Comparison of ENCODE assay signal across 8 mouse cellular contexts in genomic region chr11:17212141-17212495, GRCm38 (mm10). TPM values are rescaled to one million over a fixed set of nuclear protein-coding genes. Genes with fewer than 3 reads are reported as not detected.
DNase-seq lines count a peak whose midpoint lies in the region; ATAC-seq and TF ChIP-seq lines count a peak whose summit lies in the region.

No protein-coding gene starts in this region.

- H3K4me3 ChIP-seq in kidney, embryonic 16.5 days (ENCODE audit: low read length) = peak overlapping the region; percentile 99
- peak overlapping the region; percentile 77 for H3K4me3 ChIP-seq in bone marrow, adult 2 months (replicated peaks; ENCODE audit: control insufficient read depth, low read depth, low read length)
- peak overlapping the region; percentile 97 for H3K4me3 ChIP-seq in hindbrain, embryonic 15.5 days
- H3K4me3 ChIP-seq in midbrain, embryonic 11.5 days (ENCODE audit: low read depth, low read length) = peak overlapping the region; percentile 88

- H3K27ac ChIP-seq in kidney, embryonic 16.5 days (ENCODE audit: low read length) = peak overlapping the region; percentile 88
- H3K27ac ChIP-seq in bone marrow, adult 2 months (ENCODE audit: control insufficient read depth, insufficient read depth, low read depth, low read length, poor library complexity) = peak overlapping the region; percentile 84
- H3K27ac ChIP-seq in hindbrain, embryonic 15.5 days (replicated peaks) = peak overlapping the region; percentile 88
- no peak overlapping the region for H3K27ac ChIP-seq in midbrain, embryonic 11.5 days (ENCODE audit: low read depth, low read length)

- ATAC-seq in kidney, embryonic 16.5 days (ENCODE audit: low FRiP score, low TSS enrichment) = no peak
- no peak for ATAC-seq in hindbrain, embryonic 15.5 days (ENCODE audit: low FRiP score, low read depth)
- ATAC-seq in midbrain, embryonic 11.5 days (ENCODE audit: low FRiP score) = no peak

- TF ChIP-seq POLR2A in bone marrow, adult 2 months (IDR thresholded peaks at IDR 0.05; ENCODE audit: borderline replicate concordance, control insufficient read depth, low read depth, low read length) = no peak

- TF ChIP-seq CTCF in bone marrow, adult 2 months (IDR thresholded peaks at IDR 0.05; ENCODE audit: control insufficient read depth, insufficient read depth, low read length) = no peak

- WGBS in kidney, embryonic 16.5 days = 2% methylated on average over 10 of the region's 10 CpGs
- under 1% methylated on average over 10 of the region's 10 CpGs for WGBS in bone marrow, adult 2 months
- WGBS in hindbrain, embryonic 15.5 days = 3% methylated on average over 10 of the region's 10 CpGs
- 2% methylated on average over 10 of the region's 10 CpGs for WGBS in midbrain, embryonic 11.5 days

- DNase-seq in kidney, postnatal 10 days = no peak
- DNase-seq in midbrain, embryonic 11.5 days (ENCODE audit: low spot score, missing footprints) = no peak
- no peak for DNase-seq in ovary, postnatal 14 days (ENCODE audit: low spot score)
- DNase-seq in right cerebral cortex, postnatal 14 days = no peak
- DNase-seq in adrenal gland, adult (ENCODE audit: inconsistent age in 2 of 2, low spot score in 1 of 2) = no peak

- H3K4me2 ChIP-seq in kidney, embryonic 16.5 days (replicated peaks; ENCODE audit: low read depth, low read length) = peak overlapping the region; percentile 71
- H3K4me2 ChIP-seq in hindbrain, embryonic 15.5 days = peak overlapping the region; percentile 79
- peak overlapping the region; percentile 70 for H3K4me2 ChIP-seq in midbrain, embryonic 11.5 days

- H3K9me3 ChIP-seq in kidney, embryonic 16.5 days (ENCODE audit: low read length) = no peaks in the 10 kb centered on the region
- no peaks in the 10 kb centered on the region for H3K9me3 ChIP-seq in hindbrain, embryonic 15.5 days
- no peaks in the 10 kb centered on the region for H3K9me3 ChIP-seq in midbrain, embryonic 11.5 days (ENCODE audit: control insufficient read depth, low read length)

- peaks cover 22% of the 10 kb centered on the region for H3K4me1 ChIP-seq in kidney, embryonic 16.5 days (ENCODE audit: insufficient read depth, low read length)
- no peaks in the 10 kb centered on the region for H3K4me1 ChIP-seq in bone marrow, adult 2 months (ENCODE audit: control insufficient read depth, insufficient read depth, low read length)
- H3K4me1 ChIP-seq in hindbrain, embryonic 15.5 days (replicated peaks) = peaks cover 24% of the 10 kb centered on the region
- H3K4me1 ChIP-seq in midbrain, embryonic 11.5 days (ENCODE audit: control insufficient read depth, insufficient read depth, low read length) = peaks cover 16% of the 10 kb centered on the region

- no peaks in the 10 kb centered on the region for H3K27me3 ChIP-seq in kidney, embryonic 16.5 days (ENCODE audit: insufficient read depth, low read length)
- H3K27me3 ChIP-seq in hindbrain, embryonic 15.5 days = no peaks in the 10 kb centered on the region
- H3K27me3 ChIP-seq in midbrain, embryonic 11.5 days (ENCODE audit: control insufficient read depth, insufficient read depth, low read length) = no peaks in the 10 kb centered on the region

- H3K9ac ChIP-seq in kidney, embryonic 16.5 days (replicated peaks; ENCODE audit: low read length) = peak overlapping the region; percentile 78
- peak overlapping the region; percentile 82 for H3K9ac ChIP-seq in hindbrain, embryonic 15.5 days
- peak overlapping the region; percentile 77 for H3K9ac ChIP-seq in midbrain, embryonic 11.5 days (ENCODE audit: low read length)

- H3K36me3 ChIP-seq in kidney, embryonic 16.5 days (ENCODE audit: insufficient read depth, low read length) = peaks cover 8% of the 10 kb centered on the region
- peaks cover 21% of the 10 kb centered on the region for H3K36me3 ChIP-seq in hindbrain, embryonic 15.5 days
- H3K36me3 ChIP-seq in midbrain, embryonic 11.5 days (ENCODE audit: control insufficient read depth, insufficient read depth, low read length) = peaks cover 2% of the 10 kb centered on the region; the same call in 1 of the 2 replicates

RNA-seq across cellular contexts. Expression of gene Pno1, which starts 0.8 kb away (rescaled TPM):
- polyA plus RNA-seq in kidney, embryonic 16.5 days (2015; fragmentation: Nextera tagmentation; extraction: Ambion mirVana) = 65.7 and 68.4 TPM in 2 replicates
- 9.6 and 28.6 TPM in 2 replicates for polyA plus RNA-seq in bone marrow, adult 2 months (2011; ENCODE audit: insufficient read depth, insufficient read length, low replicate concordance, missing spikeins)
- 44.6 and 49.0 TPM in 2 replicates for polyA plus RNA-seq in hindbrain, embryonic 15.5 days (2015; fragmentation: Nextera tagmentation; extraction: Ambion mirVana)
- 99.4 and 106 TPM in 2 replicates for polyA plus RNA-seq in midbrain, embryonic 11.5 days (2014; fragmentation: Nextera tagmentation; extraction: Ambion mirVana)

RNA-seq across cellular contexts. Expression of gene Wdr92, which starts 30.2 kb away (rescaled TPM):
- 27.6 and 30.0 TPM in 2 replicates for polyA plus RNA-seq in kidney, embryonic 16.5 days (2015; fragmentation: Nextera tagmentation; extraction: Ambion mirVana)
- 5.4 and 11.1 TPM in 2 replicates for polyA plus RNA-seq in bone marrow, adult 2 months (2011; ENCODE audit: insufficient read depth, insufficient read length, low replicate concordance, missing spikeins)
- 19.3 and 20.8 TPM in 2 replicates for polyA plus RNA-seq in hindbrain, embryonic 15.5 days (2015; fragmentation: Nextera tagmentation; extraction: Ambion mirVana)
- polyA plus RNA-seq in midbrain, embryonic 11.5 days (2014; fragmentation: Nextera tagmentation; extraction: Ambion mirVana) = 31.2 and 33.0 TPM in 2 replicates

RNA-seq across cellular contexts. Expression of gene C1d, which starts 45.3 kb away (rescaled TPM):
- polyA plus RNA-seq in kidney, embryonic 16.5 days (2015; fragmentation: Nextera tagmentation; extraction: Ambion mirVana) = 90.2 and 98.0 TPM in 2 replicates
- 40.3 and 51.1 TPM in 2 replicates for polyA plus RNA-seq in bone marrow, adult 2 months (2011; ENCODE audit: insufficient read depth, insufficient read length, low replicate concordance, missing spikeins)
- polyA plus RNA-seq in hindbrain, embryonic 15.5 days (2015; fragmentation: Nextera tagmentation; extraction: Ambion mirVana) = 142 and 153 TPM in 2 replicates
- 127 and 134 TPM in 2 replicates for polyA plus RNA-seq in midbrain, embryonic 11.5 days (2014; fragmentation: Nextera tagmentation; extraction: Ambion mirVana)

RNA-seq across cellular contexts. Expression of gene Ppp3r1, which starts 53.1 kb away (rescaled TPM):
- polyA plus RNA-seq in kidney, embryonic 16.5 days (2015; fragmentation: Nextera tagmentation; extraction: Ambion mirVana) = 84.6 and 86.5 TPM in 2 replicates
- 17.9 and 21.5 TPM in 2 replicates for polyA plus RNA-seq in bone marrow, adult 2 months (2011; ENCODE audit: insufficient read depth, insufficient read length, low replicate concordance, missing spikeins)
- polyA plus RNA-seq in hindbrain, embryonic 15.5 days (2015; fragmentation: Nextera tagmentation; extraction: Ambion mirVana) = 219 TPM in 2 replicates
- polyA plus RNA-seq in midbrain, embryonic 11.5 days (2014; fragmentation: Nextera tagmentation; extraction: Ambion mirVana) = 107 and 113 TPM in 2 replicates
